In genomic region chr13:58056618-58057017, GRCm38 (mm10) we compare ENCODE assay signal across 12 mouse cellular contexts. TPM values are rescaled to one million over a fixed set of nuclear protein-coding genes. Genes with fewer than 3 reads are reported as not detected.
A peak's percentile ranks its signal among the peaks of the same experiment; 100 is the strongest.
DNase-seq lines count a peak whose midpoint lies in the region; ATAC-seq and TF ChIP-seq lines count a peak whose summit lies in the region.
"Had no signal": no experiment of that assay in that cellular context is flagged by ENCODE, and none has a peak within 500 bp of the region (broad histone marks: within the 10 kb centered on the region; RNA-seq: fewer than 3 reads in every experiment).

No protein-coding gene starts in this region.

- DNase-seq in testis, postnatal 10 days (ENCODE audit: low spot score): no peak
- peak; percentile 60 for DNase-seq in thymus, postnatal 4 days
- no peak for DNase-seq in urinary bladder, postnatal 25 days (ENCODE audit: low spot score)
- DNase-seq: adrenal gland, postnatal 25 days; cerebellum, adult 9-11 months had no signal

- peaks cover 11% of the 10 kb centered on the region for H3K4me1 ChIP-seq in intestine, postnatal 0 days (replicated peaks; ENCODE audit: control insufficient read depth, insufficient read depth, low read length)
- peaks cover 15% of the 10 kb centered on the region for H3K4me1 ChIP-seq in intestine, embryonic 16.5 days (ENCODE audit: control insufficient read depth, insufficient read depth, low read length)
- H3K4me1 ChIP-seq in testis, adult 2 months (ENCODE audit: control insufficient read depth, insufficient read depth, low read length): peaks cover 2% of the 10 kb centered on the region
- peaks cover 2% of the 10 kb centered on the region; the same call in 1 of the 2 replicates for H3K4me1 ChIP-seq in bone marrow macrophage, adult 2 months (ENCODE audit: control insufficient read depth, insufficient read depth, low read length)

- H3K36me3 ChIP-seq in intestine, postnatal 0 days (ENCODE audit: control insufficient read depth, insufficient read depth): no peaks in the 10 kb centered on the region
- no peaks in the 10 kb centered on the region for H3K36me3 ChIP-seq in intestine, embryonic 16.5 days (ENCODE audit: control insufficient read depth, insufficient read depth, low read length)
- H3K36me3 ChIP-seq in testis, adult 2 months (ENCODE audit: control insufficient read depth, insufficient read depth, low read length): no peaks in the 10 kb centered on the region

- TF ChIP-seq CTCF in intestine, postnatal 0 days (IDR thresholded peaks at IDR 0.05; ENCODE audit: low read depth): peak; percentile 64
- peak; percentile 91; the same call in 1 of the 2 replicates for TF ChIP-seq CTCF in testis, adult 2 months (IDR thresholded peaks at IDR 0.05; ENCODE audit: control insufficient read depth, insufficient read depth, insufficient replicate concordance, low read depth, low read length)
- peak; percentile 41; the same call in 1 of the 2 replicates for TF ChIP-seq CTCF in bone marrow macrophage, adult 2 months (IDR thresholded peaks at IDR 0.05; ENCODE audit: low read depth, low read length)

- H3K27me3 ChIP-seq in intestine, postnatal 0 days (replicated peaks; ENCODE audit: control insufficient read depth, insufficient read depth, low read length): no peaks in the 10 kb centered on the region
- H3K27me3 ChIP-seq in intestine, embryonic 16.5 days (replicated peaks; ENCODE audit: control insufficient read depth, insufficient read depth, low read length): no peaks in the 10 kb centered on the region
- H3K27me3 ChIP-seq in testis, adult 2 months (ENCODE audit: control insufficient read depth, insufficient read depth, low read length): no peaks in the 10 kb centered on the region
- H3K27me3 ChIP-seq: heart, embryonic 13.5 days; limb, embryonic 12.5 days had no signal

- no peaks in the 10 kb centered on the region for H3K9me3 ChIP-seq in intestine, postnatal 0 days (ENCODE audit: control insufficient read depth)
- H3K9me3 ChIP-seq in intestine, embryonic 16.5 days (ENCODE audit: control insufficient read depth, low read length): peaks cover 4% of the 10 kb centered on the region; the same call in 1 of the 2 replicates

- H3K9ac ChIP-seq in intestine, postnatal 0 days (ENCODE audit: low read depth, low read length): no peak overlapping the region
- H3K9ac ChIP-seq in intestine, embryonic 16.5 days (ENCODE audit: low read depth, low read length): no peak overlapping the region
- H3K9ac ChIP-seq: heart, embryonic 13.5 days; limb, embryonic 12.5 days had no signal

- H3K27ac ChIP-seq in intestine, postnatal 0 days (ENCODE audit: low read depth, low read length): no peak overlapping the region
- H3K27ac ChIP-seq in intestine, embryonic 16.5 days (ENCODE audit: low read length): no peak overlapping the region
- no peak overlapping the region for H3K27ac ChIP-seq in testis, adult 2 months (ENCODE audit: control insufficient read depth, insufficient read depth, low read depth, low read length)
- H3K27ac ChIP-seq in bone marrow macrophage, adult 2 months (ENCODE audit: insufficient read depth, low read depth, low read length): no peak overlapping the region
- H3K27ac ChIP-seq: heart, embryonic 13.5 days had no signal

- TF ChIP-seq POLR2A in testis, adult 2 months (IDR thresholded peaks at IDR 0.05; ENCODE audit: control insufficient read depth, low read depth, low read length): no peak
- TF ChIP-seq POLR2A in bone marrow macrophage, adult 2 months (IDR thresholded peaks at IDR 0.05; ENCODE audit: borderline replicate concordance, low read depth, low read length): no peak

- ATAC-seq in intestine, postnatal 0 days: no peak
- ATAC-seq in intestine, embryonic 16.5 days: no peak
- ATAC-seq: inflammation-experienced regulatory T-cells, adult 6 months had no signal

- 81% methylated on average over 4 of the region's 4 CpGs for WGBS in intestine, postnatal 0 days
- WGBS in intestine, embryonic 16.5 days: 85% methylated on average over 4 of the region's 4 CpGs

- H3K4me3 ChIP-seq in intestine, postnatal 0 days (ENCODE audit: low read depth, low read length): no peak overlapping the region
- no peak overlapping the region for H3K4me3 ChIP-seq in intestine, embryonic 16.5 days (ENCODE audit: low read length)
- no peak overlapping the region; the same call in 1 of the 2 replicates for H3K4me3 ChIP-seq in testis, adult 2 months (ENCODE audit: control insufficient read depth, low read depth, low read length)
- H3K4me3 ChIP-seq in bone marrow macrophage, adult 2 months (ENCODE audit: insufficient read depth, low read length): no peak overlapping the region
- H3K4me3 ChIP-seq: heart, embryonic 13.5 days; limb, embryonic 12.5 days had no signal

- H3K4me2 ChIP-seq in intestine, postnatal 0 days (replicated peaks; ENCODE audit: low read depth): no peak overlapping the region
- no peak overlapping the region for H3K4me2 ChIP-seq in intestine, embryonic 16.5 days (ENCODE audit: low read depth, low read length)
- H3K4me2 ChIP-seq: heart, embryonic 13.5 days; limb, embryonic 12.5 days had no signal

RNA-seq across cellular contexts. Expression of gene Klhl3, which starts 56.8 kb away (rescaled TPM):
- polyA plus RNA-seq in intestine, postnatal 0 days (2015; fragmentation: Nextera tagmentation; extraction: Ambion mirVana): 0.74 and 0.95 TPM in 2 replicates
- 1.9 and 2.4 TPM in 2 replicates for polyA plus RNA-seq in intestine, embryonic 16.5 days (2015; fragmentation: Nextera tagmentation; extraction: Ambion mirVana)
- polyA plus RNA-seq in testis, adult 2 months (2012; rRNA removed): 5.6 TPM in 2 replicates
- polyA plus RNA-seq in bone marrow macrophage, adult 2 months (2012; ENCODE audit: insufficient read depth, insufficient read length, missing spikeins): 0.44 and 0.79 TPM in 2 replicates

Comparison
In these comparisons a context has a peak if more than half of its experiments do, and no peak if none do; other contexts are left out.
1. CTCF ChIP-seq: peak in every context shown above with its lines; median percentile 91 in testis, adult 2 months; 64 in intestine, postnatal 0 days; 41 in bone marrow macrophage, adult 2 months.